Mouse (Mus musculus) midbrain, postnatal 0 days (tissue): Measurements from ENCODE around the gene Cby1. TPM values are rescaled to one million over a fixed set of nuclear protein-coding genes. Genes with fewer than 3 reads are reported as not detected.

ENCODE experiments used
- ATAC-seq: fragments of 200-750 bp; cut with Nextera tagmentation; 2 replicates; pipeline ENCODE4 v1.8.0; 2017; ENCODE audit warnings: moderate number of reproducible peaks, mild to moderate bottlenecking, moderate TSS enrichment, moderate library complexity; ENCODE audit not compliant: low FRiP score
- DNase-seq: peaks from one replicate; pipeline ENCODE4 v3.0.0-alpha.2; 2015; ENCODE audit warnings: low spot score
- H3K27ac ChIP-seq: fragments of 300-500 bp; sonication (generic); 2 replicates; pipeline ENCODE4 v1.5.1; 2014; ENCODE audit warnings: low read depth, mild to moderate bottlenecking, low read length, mixed read lengths
- H3K27me3 ChIP-seq: fragments of 300-500 bp; sonication (generic); 2 replicates; pipeline ENCODE4 v1.6.1; 2014; ENCODE audit warnings: low read length, control low read depth, mixed read lengths; ENCODE audit not compliant: insufficient read depth
- H3K36me3 ChIP-seq: fragments of 300-500 bp; sonication (generic); 2 replicates; pipeline ENCODE4 v1.6.1; 2014; ENCODE audit warnings: low read length, control low read depth, mixed read lengths; ENCODE audit not compliant: insufficient read depth
- H3K4me1 ChIP-seq: fragments of 300-500 bp; sonication (generic); 2 replicates; pipeline ENCODE4 v1.6.1; 2014; ENCODE audit warnings: mild to moderate bottlenecking, control low read depth, antibody characterized with exemption, low read length, mixed read lengths; ENCODE audit not compliant: insufficient read depth
- H3K4me2 ChIP-seq: fragments of 300-500 bp; sonication (generic); 2 replicates; pipeline ENCODE4 v1.6.1; 2014; ENCODE audit warnings: low read depth, mild to moderate bottlenecking, low read length, mixed read lengths; ENCODE audit not compliant: poor library complexity, severe bottlenecking
- H3K4me3 ChIP-seq: fragments of 300-500 bp; sonication (generic); 2 replicates; pipeline ENCODE4 v1.5.1; 2014; ENCODE audit warnings: low read depth, mild to moderate bottlenecking, low read length, moderate library complexity
- H3K9ac ChIP-seq: fragments of 300-500 bp; sonication (generic); replicated peaks from 2 replicates; pipeline ENCODE4 v1.6.1; 2014; ENCODE audit warnings: mild to moderate bottlenecking, low read length, moderate library complexity, mixed read lengths; ENCODE audit not compliant: poor library complexity, severe bottlenecking
- H3K9me3 ChIP-seq: fragments of 300-500 bp; sonication (generic); 2 replicates; pipeline ENCODE4 v1.6.1; 2016; ENCODE audit warnings: low read length, control low read depth
- CTCF ChIP-seq: IDR thresholded peaks from 2 replicates; pipeline ENCODE4 v1.5.1; 2016; ENCODE audit warnings: antibody characterized with exemption, mild to moderate bottlenecking
- WGBS: fragments of 180-500 bp; shearing (Covaris S2); extraction: QIAGEN DNeasy Blood & Tissue Kit; methylation state at CpG from one replicate; pipeline ENCODE4 v1.1.7; 2014; 5-methylcytosine and 5-hydroxymethylcytosine counted together
- polyA plus RNA-seq: library from polyadenylated mRNA; unstranded; fragments of >200 nt; fragmentation: Nextera tagmentation; extraction: Ambion mirVana; gene quantifications from 2 replicates; pipeline ENCODE4 v1.2.1, GENCODE M21; 2015
- total RNA-seq: library from RNA; depleted of rRNA; stranded (reverse); fragments of >200 nt; gene quantifications from 2 replicates; pipeline ENCODE4 v1.2.3, GENCODE M21; 2014; rRNA removed

Cby1 gene
- total and polyA plus RNA-seq, 2 experiments from 2014 or later = 72.5 to 101 TPM

DNA sequence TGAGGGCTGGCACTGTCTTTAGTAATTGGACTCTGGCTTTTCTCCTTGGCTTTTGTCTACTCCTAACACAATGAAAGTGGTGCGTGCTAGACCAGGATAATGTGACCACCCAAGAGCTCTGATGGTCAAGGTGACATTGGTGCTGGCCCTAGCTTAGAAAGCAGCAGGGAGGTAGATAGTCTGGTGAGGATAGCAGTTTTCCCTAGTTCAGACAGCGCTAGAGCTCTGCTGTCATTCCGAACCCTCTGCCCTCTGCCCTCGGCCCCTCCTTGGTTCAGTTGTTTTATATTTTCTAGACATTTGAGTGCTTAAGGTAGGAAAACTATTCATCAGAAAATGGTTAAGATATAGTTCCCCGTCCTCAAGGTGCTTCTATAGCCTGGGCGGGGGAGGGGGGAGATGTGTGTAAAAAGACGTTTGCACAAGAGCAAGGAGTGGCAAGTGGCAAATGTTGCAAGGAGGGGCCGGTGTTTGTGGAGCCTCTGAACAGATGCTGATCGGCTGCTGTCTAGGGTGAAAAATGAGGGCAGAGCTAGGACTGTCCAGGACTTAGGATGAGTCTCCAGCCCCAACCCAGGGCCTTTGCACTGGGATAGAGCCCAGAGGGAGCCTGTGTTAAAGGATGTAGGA, 38.7 kb downstream of the Cby1 start:
- no peak for DNase-seq
- H3K27ac ChIP-seq = no peak overlapping the region
- 81% methylated on average over 9 of the region's 9 CpGs for WGBS
- H3K4me1 ChIP-seq = no peaks in the 10 kb centered on the region
- H3K27me3 ChIP-seq = no peaks in the 10 kb centered on the region
- no peak overlapping the region for H3K9ac ChIP-seq
- no peak overlapping the region for H3K4me3 ChIP-seq
- H3K4me2 ChIP-seq = no peak overlapping the region
- H3K9me3 ChIP-seq = no peaks in the 10 kb centered on the region
- no peak for TF ChIP-seq CTCF
- ATAC-seq = no peak
- H3K36me3 ChIP-seq = 0 out of 2 replicates have a peak, but pooled peaks cover 3% of the 10 kb centered on the region

GRCm38 (mm10) chr15:79706603-79707214, 47.7 kb downstream of the Cby1 start:
- peaks cover 28% of the 10 kb centered on the region for H3K36me3 ChIP-seq
- no peak overlapping the region for H3K4me3 ChIP-seq
- H3K27me3 ChIP-seq = no peaks in the 10 kb centered on the region
- no peak for ATAC-seq
- H3K4me2 ChIP-seq = no peak overlapping the region
- no peaks in the 10 kb centered on the region for H3K9me3 ChIP-seq
- 87% methylated on average over 17 of the region's 17 CpGs for WGBS
- H3K9ac ChIP-seq = no peak overlapping the region
- H3K4me1 ChIP-seq = no peaks in the 10 kb centered on the region
- H3K27ac ChIP-seq = no peak overlapping the region
- DNase-seq = no peak
- TF ChIP-seq CTCF = no peak

DNA sequence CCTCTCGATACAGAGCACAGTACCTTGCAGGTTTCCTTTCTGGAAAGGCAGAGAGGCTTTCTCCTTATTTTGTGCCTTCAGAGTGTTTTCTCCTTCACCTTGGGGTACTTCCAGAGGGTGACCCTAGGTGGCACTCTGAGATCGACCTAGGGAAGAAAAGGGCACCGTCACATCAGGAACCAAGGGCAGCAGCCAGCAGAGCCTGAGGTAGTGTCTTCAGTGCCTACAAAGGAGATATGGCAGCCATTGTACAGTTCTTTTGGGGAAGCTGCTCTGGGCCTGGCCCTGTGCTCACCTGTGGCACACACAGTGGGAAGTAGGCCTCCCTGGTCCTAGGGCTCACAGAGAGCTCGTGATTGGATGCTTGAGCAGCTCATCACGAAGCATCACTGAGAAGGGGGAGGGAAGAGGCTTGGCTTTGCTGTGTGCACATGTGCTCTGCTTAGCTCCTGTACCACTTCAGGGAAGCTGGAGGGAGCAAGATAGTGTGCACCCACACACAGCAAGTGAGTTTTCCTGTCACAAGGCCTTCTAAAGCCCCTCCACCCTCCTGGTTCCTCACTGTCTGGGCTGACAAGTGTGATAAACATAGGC, 49.3 kb downstream of the Cby1 start:
- Histone ChIP-seq H3K9ac (no peak overlapping the region), H3K4me1 (no peaks in the 10 kb centered on the region), H3K36me3 (peaks cover 41% of the 10 kb centered on the region), H3K4me3 (no peak overlapping the region), H3K4me2 (no peak overlapping the region), H3K27ac (no peak overlapping the region), H3K9me3 (no peaks in the 10 kb centered on the region), H3K27me3 (no peaks in the 10 kb centered on the region)
- TF ChIP-seq CTCF = no peak
- no peak for DNase-seq
- ATAC-seq = no peak
- WGBS = 84% methylated on average over 4 of the region's 5 CpGs

- Histone ChIP-seq H3K9ac (no peak overlapping the region), H3K4me3 (no peak overlapping the region), H3K9me3 (no peaks in the 10 kb centered on the region), H3K4me2 (no peak overlapping the region), H3K27ac (no peak overlapping the region), H3K27me3 (no peaks in the 10 kb centered on the region), H3K36me3 (peaks cover 76% of the 10 kb centered on the region), H3K4me1 (no peaks in the 10 kb centered on the region)
- no peak for TF ChIP-seq CTCF
- WGBS = 95% methylated on average over 7 of the region's 7 CpGs
- DNase-seq (no peak), ATAC-seq (no peak)
These were observed 56.6 kb downstream of the Cby1 start for GRCm38 (mm10) chr15:79715646-79716045.

- Histone ChIP-seq H3K4me1 (no peaks in the 10 kb centered on the region), H3K9ac (no peak overlapping the region), H3K36me3 (peaks cover 74% of the 10 kb centered on the region), H3K27ac (no peak overlapping the region), H3K27me3 (no peaks in the 10 kb centered on the region), H3K9me3 (no peaks in the 10 kb centered on the region), H3K4me2 (no peak overlapping the region), H3K4me3 (no peak overlapping the region)
- 92% methylated on average over 6 of the region's 6 CpGs for WGBS
- TF ChIP-seq CTCF = no peak
- ATAC-seq (no peak), DNase-seq (no peak)
These were observed 57.7 kb downstream of the Cby1 start for GRCm38 (mm10) chr15:79716710-79717109.

Other genes starting within 250 kb of the Cby1 start
- 378 and 384 TPM in 2 replicates for gene Csnk1e, start 203.6 kb upstream of the Cby1 start, total RNA-seq
- gene Csnk1e, start 203.6 kb upstream of the Cby1 start, polyA plus RNA-seq = 153 and 195 TPM in 2 replicates
- gene Kcnj4, start 154.0 kb upstream of the Cby1 start, total RNA-seq = 1.7 and 2.2 TPM in 2 replicates
- 0.11 and 0.15 TPM in 2 replicates for gene Kcnj4, start 154.0 kb upstream of the Cby1 start, polyA plus RNA-seq
- gene Kdelr3, start 142.8 kb upstream of the Cby1 start, total RNA-seq = 6.0 and 7.3 TPM in 2 replicates
- 5.8 and 7.7 TPM in 2 replicates for gene Kdelr3, start 142.8 kb upstream of the Cby1 start, polyA plus RNA-seq
- gene Ddx17, start 112.5 kb upstream of the Cby1 start, total RNA-seq = 302 and 436 TPM in 2 replicates
- 30.0 and 35.1 TPM in 2 replicates for gene Ddx17, start 112.5 kb upstream of the Cby1 start, polyA plus RNA-seq
- gene Dmc1, start 54.1 kb upstream of the Cby1 start, total RNA-seq = 0.90 and 1.1 TPM in 2 replicates
- 0.93 and 1.1 TPM in 2 replicates for gene Dmc1, start 54.1 kb upstream of the Cby1 start, polyA plus RNA-seq
- gene Fam227a, start 243 bp upstream of the Cby1 start, total RNA-seq = 12.1 and 18.1 TPM in 2 replicates
- 2.2 and 2.8 TPM in 2 replicates for gene Fam227a, start 243 bp upstream of the Cby1 start, polyA plus RNA-seq
- gene Tomm22, start 11.7 kb downstream of the Cby1 start, total RNA-seq = 161 and 180 TPM in 2 replicates
- 229 and 230 TPM in 2 replicates for gene Tomm22, start 11.7 kb downstream of the Cby1 start, polyA plus RNA-seq
- gene Josd1, start 28.7 kb downstream of the Cby1 start, total RNA-seq = 58.7 and 59.6 TPM in 2 replicates
- 16.8 and 17.7 TPM in 2 replicates for gene Josd1, start 28.7 kb downstream of the Cby1 start, polyA plus RNA-seq
- gene Gtpbp1, start 31.6 kb downstream of the Cby1 start, total RNA-seq = 76.1 and 99.3 TPM in 2 replicates
- gene Gtpbp1, start 31.6 kb downstream of the Cby1 start, polyA plus RNA-seq = 40.0 and 41.6 TPM in 2 replicates
- gene Sun2, start 83.3 kb downstream of the Cby1 start, total RNA-seq = 32.3 and 33.7 TPM in 2 replicates
- 2.8 and 3.1 TPM in 2 replicates for gene Sun2, start 83.3 kb downstream of the Cby1 start, polyA plus RNA-seq
- 40.8 and 44.0 TPM in 2 replicates for gene Dnal4, start 118.7 kb downstream of the Cby1 start, total RNA-seq
- gene Dnal4, start 118.7 kb downstream of the Cby1 start, polyA plus RNA-seq = 55.9 and 59.7 TPM in 2 replicates
- gene Nptxr, start 145.6 kb downstream of the Cby1 start, total RNA-seq = 254 and 288 TPM in 2 replicates
- 84.2 and 97.8 TPM in 2 replicates for gene Nptxr, start 145.6 kb downstream of the Cby1 start, polyA plus RNA-seq
- gene Npcd, start 175.0 kb downstream of the Cby1 start, total RNA-seq = 8.2 and 12.1 TPM in 2 replicates
- 3.2 and 4.6 TPM in 2 replicates for gene Npcd, start 175.0 kb downstream of the Cby1 start, polyA plus RNA-seq
- 109 and 118 TPM in 2 replicates for gene Cbx6, start 175.5 kb downstream of the Cby1 start, total RNA-seq
- gene Cbx6, start 175.5 kb downstream of the Cby1 start, polyA plus RNA-seq = 65.0 and 70.6 TPM in 2 replicates
- 3.4 and 5.4 TPM in 2 replicates for gene Apobec3, start 232.5 kb downstream of the Cby1 start, total RNA-seq
- 3.3 and 3.4 TPM in 2 replicates for gene Apobec3, start 232.5 kb downstream of the Cby1 start, polyA plus RNA-seq